Mouse (Mus musculus): ENCODE measurements around the gene Rab5if. TPM values are rescaled to one million over a fixed set of nuclear protein-coding genes. Genes with fewer than 3 reads are reported as not detected.
"Not testable (repeated sequence)": the region's sequence is repeated elsewhere in the genome, so short reads cannot be mapped to it uniquely, and the experiment has no call there.

Rab5if gene
- polyA plus RNA-seq, 1 experiment: 129 TPM

GRCm38 (mm10) chr2:156901344-156901743, 38.4 kb downstream of the Rab5if start:
- no peak for DNase-seq
- H3K27ac ChIP-seq (ENCODE audit: insufficient read depth, low read depth, low read length): no peak overlapping the region
- WGBS: 83% methylated on average over 2 of the region's 2 CpGs

GRCm38 (mm10) chr2:156901883-156902282, 39.0 kb downstream of the Rab5if start:
- H3K4me3 ChIP-seq (ENCODE audit: insufficient read depth, low read depth, low read length): no peak overlapping the region
- DNase-seq: no peak
- H3K4me1 ChIP-seq (ENCODE audit: control insufficient read depth, insufficient read depth, low read length): no peaks in the 10 kb centered on the region
- H3K27me3 ChIP-seq (replicated peaks; ENCODE audit: control insufficient read depth, insufficient read depth, low read length): no peaks in the 10 kb centered on the region
- no peak overlapping the region for H3K27ac ChIP-seq (ENCODE audit: insufficient read depth, low read depth, low read length)
- WGBS: 70% methylated on average over 6 of the region's 6 CpGs
- H3K36me3 ChIP-seq (ENCODE audit: control insufficient read depth, insufficient read depth, low read length): no peaks in the 10 kb centered on the region
- TF ChIP-seq POLR2A (IDR thresholded peaks at IDR 0.05; ENCODE audit: low read depth, low read length): no peak
- no peak for TF ChIP-seq CTCF (conservative IDR thresholded peaks at IDR 0.05; ENCODE audit: insufficient read depth, insufficient read length, low read depth, low read length)

More at GRCm38 (mm10) chr2:156901344-156901743, 38.4 kb downstream of the Rab5if start:
- no peaks in the 10 kb centered on the region for H3K36me3 ChIP-seq (ENCODE audit: control insufficient read depth, insufficient read depth, low read length)
- H3K4me1 ChIP-seq (ENCODE audit: control insufficient read depth, insufficient read depth, low read length): no peaks in the 10 kb centered on the region
- H3K4me3 ChIP-seq (ENCODE audit: insufficient read depth, low read depth, low read length): no peak overlapping the region
- TF ChIP-seq POLR2A (IDR thresholded peaks at IDR 0.05; ENCODE audit: low read depth, low read length) (no peak), CTCF (conservative IDR thresholded peaks at IDR 0.05; ENCODE audit: insufficient read depth, insufficient read length, low read depth, low read length) (no peak)
- H3K27me3 ChIP-seq (replicated peaks; ENCODE audit: control insufficient read depth, insufficient read depth, low read length): no peaks in the 10 kb centered on the region

GRCm38 (mm10) chr2:156902411-156902810, 39.5 kb downstream of the Rab5if start:
- H3K4me1 ChIP-seq (ENCODE audit: control insufficient read depth, insufficient read depth, low read length): not testable (repeated sequence)
- 75% methylated on average over 4 of the region's 4 CpGs for WGBS

GRCm38 (mm10) chr2:156903367-156903766, 40.4 kb downstream of the Rab5if start:
- H3K36me3 ChIP-seq (ENCODE audit: control insufficient read depth, insufficient read depth, low read length): no peaks in the 10 kb centered on the region
- H3K27ac ChIP-seq (ENCODE audit: insufficient read depth, low read depth, low read length): no peak overlapping the region
- no peak overlapping the region for H3K4me3 ChIP-seq (ENCODE audit: insufficient read depth, low read depth, low read length)
- no peaks in the 10 kb centered on the region for H3K27me3 ChIP-seq (replicated peaks; ENCODE audit: control insufficient read depth, insufficient read depth, low read length)
- H3K4me1 ChIP-seq (ENCODE audit: control insufficient read depth, insufficient read depth, low read length): no peaks in the 10 kb centered on the region
- 50% methylated on average over 2 of the region's 2 CpGs for WGBS
- TF ChIP-seq CTCF (conservative IDR thresholded peaks at IDR 0.05; ENCODE audit: insufficient read depth, insufficient read length, low read depth, low read length) (no peak), POLR2A (IDR thresholded peaks at IDR 0.05; ENCODE audit: low read depth, low read length) (no peak)
- DNase-seq: no peak

More at GRCm38 (mm10) chr2:156902411-156902810, 39.5 kb downstream of the Rab5if start:
- not testable (repeated sequence) for H3K27ac ChIP-seq (ENCODE audit: insufficient read depth, low read depth, low read length); H3K27me3 ChIP-seq (replicated peaks; ENCODE audit: control insufficient read depth, insufficient read depth, low read length); DNase-seq; H3K36me3 ChIP-seq (ENCODE audit: control insufficient read depth, insufficient read depth, low read length); H3K4me3 ChIP-seq (ENCODE audit: insufficient read depth, low read depth, low read length)

GRCm38 (mm10) chr2:156904976-156905717, 42.2 kb downstream of the Rab5if start:
- Histone ChIP-seq H3K4me3 (ENCODE audit: insufficient read depth, low read depth, low read length) (no peak overlapping the region), H3K27ac (ENCODE audit: insufficient read depth, low read depth, low read length) (no peak overlapping the region), H3K4me1 (ENCODE audit: control insufficient read depth, insufficient read depth, low read length) (no peaks in the 10 kb centered on the region), H3K36me3 (ENCODE audit: control insufficient read depth, insufficient read depth, low read length) (no peaks in the 10 kb centered on the region), H3K27me3 (replicated peaks; ENCODE audit: control insufficient read depth, insufficient read depth, low read length) (no peaks in the 10 kb centered on the region)
- DNase-seq: peak; percentile 69
- WGBS: 23% methylated on average over 6 of the region's 6 CpGs
- TF ChIP-seq CTCF (conservative IDR thresholded peaks at IDR 0.05; ENCODE audit: insufficient read depth, insufficient read length, low read depth, low read length) (peak; percentile 67), POLR2A (IDR thresholded peaks at IDR 0.05; ENCODE audit: low read depth, low read length) (no peak)

GRCm38 (mm10) chr2:156905931-156906330, 43.0 kb downstream of the Rab5if start:
- H3K4me3 ChIP-seq (ENCODE audit: insufficient read depth, low read depth, low read length); H3K27me3 ChIP-seq (replicated peaks; ENCODE audit: control insufficient read depth, insufficient read depth, low read length): not testable (repeated sequence)
- 66% methylated on average over 4 of the region's 4 CpGs for WGBS

GRCm38 (mm10) chr2:156913191-156913590, 50.3 kb downstream of the Rab5if start:
- Histone ChIP-seq H3K27me3 (replicated peaks; ENCODE audit: control insufficient read depth, insufficient read depth, low read length) (no peaks in the 10 kb centered on the region), H3K4me1 (ENCODE audit: control insufficient read depth, insufficient read depth, low read length) (no peaks in the 10 kb centered on the region), H3K36me3 (ENCODE audit: control insufficient read depth, insufficient read depth, low read length) (no peaks in the 10 kb centered on the region), H3K27ac (ENCODE audit: insufficient read depth, low read depth, low read length) (no peak overlapping the region), H3K4me3 (ENCODE audit: insufficient read depth, low read depth, low read length) (no peak overlapping the region)
- DNase-seq: no peak
- 41% methylated on average over 5 of the region's 5 CpGs for WGBS
- TF ChIP-seq CTCF (conservative IDR thresholded peaks at IDR 0.05; ENCODE audit: insufficient read depth, insufficient read length, low read depth, low read length) (no peak), POLR2A (IDR thresholded peaks at IDR 0.05; ENCODE audit: low read depth, low read length) (no peak)

More at GRCm38 (mm10) chr2:156905931-156906330, 43.0 kb downstream of the Rab5if start:
- H3K4me1 ChIP-seq (ENCODE audit: control insufficient read depth, insufficient read depth, low read length); H3K27ac ChIP-seq (ENCODE audit: insufficient read depth, low read depth, low read length); DNase-seq; H3K36me3 ChIP-seq (ENCODE audit: control insufficient read depth, insufficient read depth, low read length): not testable (repeated sequence)
